Mouse (Mus musculus) MEL (cell line): ENCODE measurements around the gene Cabcoco1. TPM values are rescaled to one million over a fixed set of nuclear protein-coding genes. Genes with fewer than 3 reads are reported as not detected.

Experiments used
- DNase-seq: peaks from one replicate; pipeline ENCODE4 v3.0.0; 2011; ENCODE audit warnings: low read depth, low spot score
- H3K27ac ChIP-seq: 2 replicates; pipeline ENCODE4 v1.5.1; 2012; ENCODE audit warnings: low read depth, mild to moderate bottlenecking, control low read depth, low read length, moderate library complexity; ENCODE audit not compliant: control insufficient read depth
- H3K27me3 ChIP-seq, 2 experiments: fragments of 150-350 bp in 1 of 2; sonication (generic) in 1 of 2; 2 replicates each; pipeline ENCODE4 v1.6.1; 2012; ENCODE audit warnings: low read length in 2 of 2, mild to moderate bottlenecking in 2 of 2, improper control_type of control experiment in 1 of 2, moderate library complexity in 1 of 2; ENCODE audit not compliant: insufficient read depth in 2 of 2, control insufficient read depth in 1 of 2
- H3K36me3 ChIP-seq, 2 experiments: 2 replicates each; pipeline ENCODE4 v1.6.1; 2012 to 2014; ENCODE audit warnings: low read length in 2 of 2, improper control_type of control experiment in 1 of 2, inconsistent platforms in 1 of 2, mild to moderate bottlenecking in 1 of 2; ENCODE audit not compliant: insufficient read depth in 2 of 2, control insufficient read depth in 1 of 2
- H3K4me1 ChIP-seq, 2 experiments: fragments of 150-350 bp in 1 of 2; sonication (generic) in 1 of 2; 2 replicates each; pipeline ENCODE4 v1.6.1; 2012; ENCODE audit warnings: low read length in 2 of 2, improper control_type of control experiment in 1 of 2, mild to moderate bottlenecking in 1 of 2; ENCODE audit not compliant: insufficient read depth in 2 of 2, control insufficient read depth in 1 of 2
- H3K4me3 ChIP-seq, 2 experiments: fragments of 150-350 bp in 1 of 2; sonication (generic) in 1 of 2; 2 replicates each; pipeline ENCODE4 v1.5.1; 2012; ENCODE audit warnings: low read depth in 2 of 2, low read length in 2 of 2, mild to moderate bottlenecking in 2 of 2, moderate library complexity in 2 of 2, control low read depth in 1 of 2, improper control_type of control experiment in 1 of 2; ENCODE audit not compliant: control insufficient read depth in 1 of 2, insufficient read depth in 1 of 2
- H3K79me2 ChIP-seq: 2 replicates; pipeline ENCODE4 v1.6.1; 2012; ENCODE audit warnings: mild to moderate bottlenecking, low read length, moderate library complexity; ENCODE audit not compliant: control insufficient read depth, poor library complexity, insufficient read depth
- H3K9ac ChIP-seq: 2 replicates; pipeline ENCODE4 v1.6.1; 2012; ENCODE audit warnings: low read depth, mild to moderate bottlenecking, control low read depth, low read length, moderate library complexity; ENCODE audit not compliant: control insufficient read depth, poor library complexity, severe bottlenecking
- H3K9me3 ChIP-seq: fragments of 150-350 bp; sonication (generic); replicated peaks from 2 replicates; pipeline ENCODE4 v1.6.1; 2012; ENCODE audit warnings: mild to moderate bottlenecking, low read length, improper control_type of control experiment, moderate library complexity; ENCODE audit not compliant: insufficient read depth
- BHLHE40 ChIP-seq: IDR thresholded peaks from 2 replicates; pipeline ENCODE4 v1.6.1; 2012; ENCODE audit warnings: low read depth, mild to moderate bottlenecking, inconsistent platforms, low read length, improper control_type of control experiment, borderline replicate concordance
- CHD1 ChIP-seq: IDR thresholded peaks from 2 replicates; pipeline ENCODE4 v1.6.1; 2012; ENCODE audit warnings: low read depth, mild to moderate bottlenecking, inconsistent platforms, low read length, improper control_type of control experiment
- CHD2 ChIP-seq: IDR thresholded peaks from 2 replicates; pipeline ENCODE4 v1.6.1; 2011; ENCODE audit warnings: low read length, improper control_type of control experiment
- CTCF ChIP-seq, 3 experiments: IDR thresholded peaks in 2 of 3; conservative IDR thresholded peaks in 1 of 3; 2 replicates each; pipeline ENCODE4 v1.5.1; 2011 to 2012; ENCODE audit warnings: low read length in 3 of 3, low read depth in 2 of 3, mild to moderate bottlenecking in 2 of 3, improper control_type of control experiment in 1 of 3, inconsistent platforms in 1 of 3, mixed read lengths in 1 of 3, moderate library complexity in 1 of 3; ENCODE audit not compliant: control insufficient read depth in 1 of 3, insufficient read depth in 1 of 3, poor library complexity in 1 of 3, severe bottlenecking in 1 of 3
- E2F4 ChIP-seq: IDR thresholded peaks from 2 replicates; pipeline ENCODE4 v1.6.1; 2011; ENCODE audit warnings: low read depth, low read length, improper control_type of control experiment, borderline replicate concordance
- EP300 ChIP-seq, 2 experiments: IDR thresholded peaks; 2 replicates each; pipeline ENCODE4 v1.6.1; 2011; ENCODE audit warnings: improper control_type of control experiment in 2 of 2, low read length in 2 of 2, low read depth in 1 of 2, mild to moderate bottlenecking in 1 of 2
- GABPA ChIP-seq: IDR thresholded peaks from 2 replicates; pipeline ENCODE4 v1.6.1; 2012; ENCODE audit warnings: low read depth, mild to moderate bottlenecking, inconsistent platforms, low read length, improper control_type of control experiment, moderate library complexity
- GATA1 ChIP-seq: IDR thresholded peaks from 2 replicates; pipeline ENCODE4 v1.6.1; 2011; ENCODE audit warnings: low read depth, low read length, improper control_type of control experiment
- HCFC1 ChIP-seq: IDR thresholded peaks from 2 replicates; pipeline ENCODE4 v1.6.1; 2012; ENCODE audit warnings: low read depth, mild to moderate bottlenecking, inconsistent platforms, low read length, improper control_type of control experiment, moderate library complexity
- JUND ChIP-seq: IDR thresholded peaks from 2 replicates; pipeline ENCODE4 v1.6.1; 2011; ENCODE audit warnings: low read depth, mild to moderate bottlenecking, improper control_type of control experiment, low read length
- KAT2A ChIP-seq: conservative IDR thresholded peaks from 2 replicates; pipeline ENCODE4 v1.6.1; 2012; ENCODE audit warnings: low read depth, low read length, improper control_type of control experiment, inconsistent platforms
- MAZ ChIP-seq: IDR thresholded peaks from 2 replicates; pipeline ENCODE4 v1.6.1; 2012; ENCODE audit warnings: low read depth, mild to moderate bottlenecking, inconsistent platforms, low read length, improper control_type of control experiment
- MXI1 ChIP-seq: IDR thresholded peaks from 2 replicates; pipeline ENCODE4 v1.6.1; 2011; ENCODE audit warnings: mild to moderate bottlenecking, low read depth, low read length, improper control_type of control experiment
- MYB ChIP-seq: IDR thresholded peaks from 2 replicates; pipeline ENCODE4 v1.6.1; 2011; ENCODE audit warnings: mild to moderate bottlenecking, low read depth, low read length, improper control_type of control experiment
- MYC ChIP-seq: IDR thresholded peaks from 2 replicates; pipeline ENCODE4 v1.6.1; 2011; ENCODE audit warnings: low read depth, mild to moderate bottlenecking, low read length, improper control_type of control experiment, moderate library complexity
- NRF1 ChIP-seq: IDR thresholded peaks from 2 replicates; pipeline ENCODE4 v1.6.1; 2014; ENCODE audit warnings: low read depth, mild to moderate bottlenecking, inconsistent platforms, low read length, improper control_type of control experiment, moderate library complexity; ENCODE audit not compliant: poor library complexity, insufficient read depth, severe bottlenecking
- POLR2AphosphoS5 ChIP-seq: IDR thresholded peaks from 2 replicates; pipeline ENCODE4 v1.6.1; 2012; ENCODE audit warnings: low read depth, borderline replicate concordance, mild to moderate bottlenecking, inconsistent platforms, low read length, moderate library complexity, mixed read lengths
- TBP ChIP-seq: IDR thresholded peaks from 2 replicates; pipeline ENCODE4 v1.8.0; 2011; ENCODE audit warnings: low read depth, low read length, improper control_type of control experiment
- UBTF ChIP-seq: IDR thresholded peaks from 2 replicates; pipeline ENCODE4 v1.6.1; 2012; ENCODE audit warnings: low read depth, mild to moderate bottlenecking, inconsistent platforms, low read length, improper control_type of control experiment, moderate library complexity, borderline replicate concordance; ENCODE audit not compliant: insufficient read depth
- ZC3H11A ChIP-seq: IDR thresholded peaks from 2 replicates; pipeline ENCODE4 v1.6.1; 2012; ENCODE audit warnings: low read depth, mild to moderate bottlenecking, inconsistent platforms, low read length, improper control_type of control experiment
- ZKSCAN1 ChIP-seq: IDR thresholded peaks from 2 replicates; pipeline ENCODE4 v1.6.1; 2012; ENCODE audit warnings: low read depth, mild to moderate bottlenecking, inconsistent platforms, low read length, improper control_type of control experiment, moderate library complexity
- polyA plus RNA-seq, 2 experiments: library from polyadenylated mRNA; stranded (reverse) in 1 of 2; unstranded in 1 of 2; fragments of >175 nt in 1 of 2; fragments of >200 nt in 1 of 2; gene quantifications; 2 replicates each; pipeline versions ENCODE4 v1.2.1 to v1.2.4; 2012; ENCODE audit warnings: low replicate concordance in 2 of 2, low read depth in 1 of 2; ENCODE audit not compliant: insufficient read length in 2 of 2, insufficient read depth in 1 of 2, missing spikeins in 1 of 2
- total RNA-seq: library from RNA; depleted of rRNA; stranded (reverse); fragments of 300-350 nt; gene quantifications from 2 replicates; pipeline ENCODE4 v1.2.3, GENCODE M21; 2012

Cabcoco1 gene
- total and polyA plus RNA-seq, 3 experiments = not detected

DNA sequence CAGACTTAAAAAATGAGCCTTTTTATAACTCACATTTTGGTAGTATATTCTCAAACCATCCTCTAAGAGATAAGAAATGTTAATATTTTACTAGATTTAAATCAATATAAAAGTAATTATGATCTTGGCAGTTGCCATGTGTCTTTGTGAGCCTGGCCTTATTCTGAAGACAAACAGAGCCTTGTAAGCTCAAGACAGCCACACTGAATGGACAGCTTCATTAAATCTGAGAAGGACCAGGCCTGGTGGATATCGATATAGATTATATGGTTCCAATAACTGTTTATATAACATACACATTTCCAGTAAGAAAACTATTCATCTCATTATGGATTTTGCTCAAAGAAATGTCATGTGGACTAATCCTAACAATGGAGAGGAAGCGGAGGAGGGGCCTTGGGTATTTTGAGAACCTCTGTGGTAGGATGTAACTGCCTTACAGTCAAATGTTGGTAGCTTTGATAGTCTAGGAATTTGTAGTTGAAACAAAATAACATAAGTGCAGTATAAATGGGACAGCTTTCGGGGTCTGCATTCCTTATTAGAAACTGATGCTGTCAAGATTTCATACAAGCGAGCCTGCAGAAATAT, 75.9 kb downstream of the Cabcoco1 start:
- no peak for DNase-seq
- Histone ChIP-seq H3K4me1 (no peaks in the 10 kb centered on the region), H3K27me3 (no peaks in the 10 kb centered on the region), H3K36me3 (no peaks in the 10 kb centered on the region), H3K79me2 (no peaks in the 10 kb centered on the region), H3K4me3 (no peak overlapping the region), H3K27ac (no peak overlapping the region), H3K9me3 (no peaks in the 10 kb centered on the region), H3K9ac (no peak overlapping the region)
- TF ChIP-seq KAT2A (no peak), MAZ (no peak), JUND (no peak), GABPA (no peak), POLR2AphosphoS5 (no peak)

DNA sequence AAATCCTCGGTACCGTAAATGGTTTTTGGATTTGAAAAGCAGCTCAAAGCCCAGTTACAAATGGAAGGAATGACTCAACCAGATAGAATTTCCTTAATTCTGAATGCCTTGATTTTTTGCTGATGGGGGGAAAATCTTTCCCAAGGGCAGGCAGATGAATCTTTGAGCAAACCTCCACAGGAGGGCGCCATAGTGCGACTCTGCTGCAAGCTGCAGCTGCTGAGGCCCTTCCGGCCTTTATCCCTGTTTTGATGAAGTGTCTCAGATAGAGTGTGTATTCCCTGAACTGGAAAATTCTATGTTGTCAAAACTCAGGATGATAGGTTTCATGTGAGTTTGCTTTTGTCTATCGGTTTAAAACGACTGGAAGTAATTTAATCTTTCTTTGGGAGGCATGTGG, 76.8 kb downstream of the Cabcoco1 start:
- no peak for DNase-seq
- Histone ChIP-seq H3K4me1 (no peaks in the 10 kb centered on the region), H3K36me3 (no peaks in the 10 kb centered on the region), H3K9ac (no peak overlapping the region), H3K79me2 (no peaks in the 10 kb centered on the region), H3K9me3 (no peaks in the 10 kb centered on the region), H3K27me3 (no peaks in the 10 kb centered on the region), H3K27ac (no peak overlapping the region), H3K4me3 (no peak overlapping the region)
- no peak for TF ChIP-seq CHD2
- TF ChIP-seq CTCF (IDR thresholded peaks at IDR 0.05 in 2 of 3, conservative IDR thresholded peaks at IDR 0.05 in 1 of 3; ENCODE audit: control insufficient read depth in 1 of 3, insufficient read depth in 1 of 3, low read depth in 2 of 3, low read length in 3 of 3, poor library complexity in 1 of 3, severe bottlenecking in 1 of 3) = peak; percentile 3 to 25 (median 16); a peak in 2 of 6 replicates
- TF ChIP-seq ZC3H11A = no peak
- no peak for TF ChIP-seq GATA1
- no peak for TF ChIP-seq BHLHE40
- TF ChIP-seq MYB = no peak
- no peak for TF ChIP-seq ZKSCAN1

DNA sequence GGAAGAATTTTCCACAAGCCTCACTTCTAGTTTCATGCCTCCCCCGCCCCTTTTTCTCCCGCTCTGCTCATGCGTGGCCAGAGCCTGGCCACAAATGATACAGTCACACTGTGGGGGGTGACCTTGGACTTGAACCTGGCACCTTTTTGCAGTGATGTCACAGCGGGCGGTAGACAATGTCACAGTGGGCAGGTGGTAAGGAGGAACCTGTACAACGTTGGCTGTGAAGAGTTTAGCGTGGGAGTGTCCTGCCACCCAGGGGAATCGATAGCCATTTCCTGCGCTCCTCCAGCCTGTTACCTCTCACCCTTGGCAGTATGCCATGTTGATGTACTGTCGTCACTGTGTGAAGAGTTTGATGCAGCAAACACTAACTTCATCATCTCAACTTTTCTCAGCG, 81.9 kb downstream of the Cabcoco1 start:
- no peaks in the 10 kb centered on the region for H3K9me3 ChIP-seq
- H3K4me1 ChIP-seq = no peaks in the 10 kb centered on the region
- H3K27ac ChIP-seq = no peak overlapping the region
- no peak overlapping the region for H3K4me3 ChIP-seq
- H3K9ac ChIP-seq = no peak overlapping the region
- no peak for DNase-seq
- TF ChIP-seq MYC = no peak
- TF ChIP-seq BHLHE40 = no peak
- no peak for TF ChIP-seq MXI1
- no peak for TF ChIP-seq TBP
- TF ChIP-seq HCFC1 = no peak
- no peak for TF ChIP-seq POLR2AphosphoS5
- no peak for TF ChIP-seq UBTF
- no peak for TF ChIP-seq CHD1
- TF ChIP-seq E2F4 = no peak
- no peak for TF ChIP-seq NRF1
- TF ChIP-seq KAT2A = no peak
- TF ChIP-seq EP300 (IDR thresholded peaks at IDR 0.05; ENCODE audit: low read depth in 1 of 2, low read length in 2 of 2) = no peak
- H3K27me3 ChIP-seq = no peaks in the 10 kb centered on the region
- no peaks in the 10 kb centered on the region for H3K79me2 ChIP-seq
- H3K36me3 ChIP-seq = no peaks in the 10 kb centered on the region
